Mouse (Mus musculus) liver, embryonic 12.5 days (tissue): ENCODE results near the gene Flcn. TPM values are rescaled to one million over a fixed set of nuclear protein-coding genes. Genes with fewer than 3 reads are reported as not detected.

ENCODE experiments used
- ATAC-seq: fragments of 200-750 bp; cut with Nextera tagmentation; 2 replicates; pipeline ENCODE4 v1.8.0; 2017; ENCODE audit warnings: moderate number of reproducible peaks, mild to moderate bottlenecking, moderate library complexity
- H3K27ac ChIP-seq: fragments of 300-500 bp; sonication (generic); 2 replicates; pipeline ENCODE4 v1.5.1; 2016; ENCODE audit warnings: mild to moderate bottlenecking
- H3K27me3 ChIP-seq: fragments of 300-500 bp; sonication (generic); replicated peaks from 2 replicates; pipeline ENCODE4 v1.6.1; 2016; ENCODE audit warnings: mild to moderate bottlenecking, moderate library complexity
- H3K36me3 ChIP-seq: fragments of 300-500 bp; sonication (generic); 2 replicates; pipeline ENCODE4 v1.6.1; 2016; ENCODE audit warnings: mild to moderate bottlenecking, moderate library complexity
- H3K4me1 ChIP-seq: fragments of 300-500 bp; sonication (generic); 2 replicates; pipeline ENCODE4 v1.6.1; 2016
- H3K4me2 ChIP-seq: fragments of 300-500 bp; sonication (generic); 2 replicates; pipeline ENCODE4 v1.6.1; 2016; ENCODE audit warnings: mild to moderate bottlenecking, moderate library complexity
- H3K4me3 ChIP-seq: fragments of 300-500 bp; sonication (generic); 2 replicates; pipeline ENCODE4 v1.5.1; 2016; ENCODE audit warnings: mild to moderate bottlenecking, moderate library complexity
- H3K9ac ChIP-seq: fragments of 300-500 bp; sonication (generic); 2 replicates; pipeline ENCODE4 v1.6.1; 2016; ENCODE audit warnings: mild to moderate bottlenecking, moderate library complexity
- H3K9me3 ChIP-seq: fragments of 300-500 bp; sonication (generic); replicated peaks from 2 replicates; pipeline ENCODE4 v1.6.1; 2016; ENCODE audit warnings: mild to moderate bottlenecking, moderate library complexity
- WGBS: fragments of 180-500 bp; shearing (Covaris S2); methylation state at CpG from one replicate; pipeline ENCODE4 v1.1.7; 2016; ENCODE audit not compliant: insufficient replicate concordance; 5-methylcytosine and 5-hydroxymethylcytosine counted together
- polyA plus RNA-seq: library from polyadenylated mRNA; unstranded; fragments of >200 nt; fragmentation: Nextera tagmentation; extraction: Ambion mirVana; gene quantifications from 2 replicates; pipeline ENCODE4 v1.2.1, GENCODE M21; 2016

Flcn gene
- polyA plus RNA-seq, 1 experiment from 2014 or later: 19.8 TPM

- H3K27me3 ChIP-seq: no peaks in the 10 kb centered on the region
- no peak for ATAC-seq
These were observed 5.8 kb upstream of the Flcn start for GRCm38 (mm10) chr11:59815482-59816065.

GRCm38 (mm10) chr11:59814936-59815335 is 5.1 kb upstream of the Flcn start:
- WGBS: 80% methylated on average over 6 of the region's 6 CpGs
- H3K4me1 ChIP-seq: peaks cover 14% of the 10 kb centered on the region
- H3K9me3 ChIP-seq: no peaks in the 10 kb centered on the region
- peaks cover 43% of the 10 kb centered on the region for H3K36me3 ChIP-seq
- no peak for ATAC-seq
- no peak overlapping the region for H3K9ac ChIP-seq
- no peak overlapping the region for H3K27ac ChIP-seq
- H3K27me3 ChIP-seq: no peaks in the 10 kb centered on the region
- no peak overlapping the region for H3K4me2 ChIP-seq
- H3K4me3 ChIP-seq: no peak overlapping the region

More at GRCm38 (mm10) chr11:59815482-59816065, 5.8 kb upstream of the Flcn start:
- H3K27ac ChIP-seq: no peak overlapping the region
- no peak overlapping the region for H3K9ac ChIP-seq
- H3K4me2 ChIP-seq: no peak overlapping the region
- H3K4me1 ChIP-seq: peaks cover 11% of the 10 kb centered on the region
- H3K36me3 ChIP-seq: peaks cover 49% of the 10 kb centered on the region
- 81% methylated on average over 6 of the region's 6 CpGs for WGBS
- no peaks in the 10 kb centered on the region for H3K9me3 ChIP-seq
- H3K4me3 ChIP-seq: no peak overlapping the region

- Histone ChIP-seq H3K9me3 (no peaks in the 10 kb centered on the region), H3K4me3 (no peak overlapping the region), H3K9ac (no peak overlapping the region), H3K27me3 (no peaks in the 10 kb centered on the region), H3K36me3 (peaks cover 37% of the 10 kb centered on the region), H3K4me2 (no peak overlapping the region), H3K27ac (no peak overlapping the region), H3K4me1 (peaks cover 15% of the 10 kb centered on the region)
- no peak for ATAC-seq
- WGBS: 90% methylated on average over 1 of the region's 1 CpGs
These were observed 4.5 kb upstream of the Flcn start for GRCm38 (mm10) chr11:59814311-59814710.

- no peak overlapping the region for H3K4me2 ChIP-seq
- no peak for ATAC-seq
- no peaks in the 10 kb centered on the region for H3K27me3 ChIP-seq
- H3K4me3 ChIP-seq: no peak overlapping the region
- WGBS: 72% methylated on average over 3 of the region's 3 CpGs
- H3K4me1 ChIP-seq: peaks cover 25% of the 10 kb centered on the region
- no peak overlapping the region for H3K9ac ChIP-seq
- H3K9me3 ChIP-seq: no peaks in the 10 kb centered on the region
- H3K27ac ChIP-seq: no peak overlapping the region
- peaks cover 27% of the 10 kb centered on the region for H3K36me3 ChIP-seq
These were observed 3.5 kb upstream of the Flcn start for GRCm38 (mm10) chr11:59813276-59813675.

- H3K4me3 ChIP-seq: peak overlapping the region; percentile 87
- no peak for ATAC-seq
- peak overlapping the region; percentile 86; the same call in 1 of the 2 replicates for H3K9ac ChIP-seq
- peak overlapping the region; percentile 94 for H3K27ac ChIP-seq
- peaks cover 35% of the 10 kb centered on the region for H3K4me1 ChIP-seq
- H3K27me3 ChIP-seq: no peaks in the 10 kb centered on the region
- peaks cover 26% of the 10 kb centered on the region for H3K36me3 ChIP-seq
- 61% methylated on average over 4 of the region's 4 CpGs for WGBS
- peak overlapping the region; percentile 95 for H3K4me2 ChIP-seq
- H3K9me3 ChIP-seq: no peaks in the 10 kb centered on the region
These were observed 1.4 kb upstream of the Flcn start for GRCm38 (mm10) chr11:59811211-59811610.

GRCm38 (mm10) chr11:59810480-59811158 is 803 bp upstream of the Flcn start:
- Histone ChIP-seq H3K9me3 (no peaks in the 10 kb centered on the region), H3K4me1 (peaks cover 35% of the 10 kb centered on the region), H3K9ac (peak overlapping the region; percentile 86), H3K36me3 (peaks cover 26% of the 10 kb centered on the region), H3K27ac (peak overlapping the region; percentile 94), H3K4me2 (peak overlapping the region; percentile 95), H3K4me3 (peak overlapping the region; percentile 87), H3K27me3 (no peaks in the 10 kb centered on the region)
- ATAC-seq: no peak
- WGBS: 32% methylated on average over 14 of the region's 14 CpGs

GRCm38 (mm10) chr11:59809071-59809669 is 646 bp downstream of the Flcn start:
- peak overlapping the region; percentile 94 for H3K27ac ChIP-seq
- H3K9ac ChIP-seq: peak overlapping the region; percentile 86
- peaks cover 35% of the 10 kb centered on the region for H3K4me1 ChIP-seq
- peak; percentile 57 for ATAC-seq
- under 1% methylated on average over 15 of the region's 15 CpGs for WGBS
- H3K4me3 ChIP-seq: peak overlapping the region; percentile 87
- H3K9me3 ChIP-seq: no peaks in the 10 kb centered on the region
- peaks cover 40% of the 10 kb centered on the region for H3K36me3 ChIP-seq
- H3K27me3 ChIP-seq: no peaks in the 10 kb centered on the region
- peak overlapping the region; percentile 95 for H3K4me2 ChIP-seq

GRCm38 (mm10) chr11:59808170-59808960 is 1.5 kb downstream of the Flcn start:
- peak overlapping the region; percentile 94 for H3K27ac ChIP-seq
- ATAC-seq: no peak
- peak overlapping the region; percentile 87 for H3K4me3 ChIP-seq
- H3K27me3 ChIP-seq: no peaks in the 10 kb centered on the region
- 64% methylated on average over 14 of the region's 14 CpGs for WGBS
- H3K9ac ChIP-seq: peak overlapping the region; percentile 86
- peaks cover 35% of the 10 kb centered on the region for H3K4me1 ChIP-seq
- peak overlapping the region; percentile 95 for H3K4me2 ChIP-seq
- peaks cover 48% of the 10 kb centered on the region for H3K36me3 ChIP-seq
- no peaks in the 10 kb centered on the region for H3K9me3 ChIP-seq

GRCm38 (mm10) chr11:59805656-59806055 is 4.2 kb downstream of the Flcn start:
- Histone ChIP-seq H3K27ac (no peak overlapping the region), H3K36me3 (peaks cover 75% of the 10 kb centered on the region), H3K4me1 (peaks cover 25% of the 10 kb centered on the region), H3K4me2 (no peak overlapping the region), H3K4me3 (no peak overlapping the region), H3K27me3 (no peaks in the 10 kb centered on the region), H3K9me3 (no peaks in the 10 kb centered on the region), H3K9ac (no peak overlapping the region)
- no peak for ATAC-seq
- WGBS: 96% methylated on average over 2 of the region's 2 CpGs

GRCm38 (mm10) chr11:59805256-59805655 is 4.6 kb downstream of the Flcn start:
- H3K36me3 ChIP-seq: peaks cover 79% of the 10 kb centered on the region
- no peak overlapping the region for H3K4me2 ChIP-seq
- no peaks in the 10 kb centered on the region for H3K27me3 ChIP-seq
- H3K9ac ChIP-seq: no peak overlapping the region
- H3K27ac ChIP-seq: no peak overlapping the region
- 85% methylated on average over 1 of the region's 1 CpGs for WGBS
- no peak overlapping the region for H3K4me3 ChIP-seq
- no peak for ATAC-seq
- no peaks in the 10 kb centered on the region for H3K9me3 ChIP-seq
- peaks cover 22% of the 10 kb centered on the region for H3K4me1 ChIP-seq

- H3K4me2 ChIP-seq: no peak overlapping the region
- H3K27ac ChIP-seq: no peak overlapping the region
- WGBS: 86% methylated on average over 22 of the region's 22 CpGs
- no peaks in the 10 kb centered on the region for H3K9me3 ChIP-seq
- ATAC-seq: no peak
- H3K4me3 ChIP-seq: no peak overlapping the region
- peaks cover 86% of the 10 kb centered on the region for H3K36me3 ChIP-seq
- peaks cover 22% of the 10 kb centered on the region for H3K4me1 ChIP-seq
- no peaks in the 10 kb centered on the region for H3K27me3 ChIP-seq
- H3K9ac ChIP-seq: no peak overlapping the region
These were observed 5.3 kb downstream of the Flcn start for GRCm38 (mm10) chr11:59804409-59805110.
